Mouse (Mus musculus) stomach, postnatal 0 days (tissue): Measurements from ENCODE around the gene Mrps25. TPM values are rescaled to one million over a fixed set of nuclear protein-coding genes. Genes with fewer than 3 reads are reported as not detected.

Experiments used
- ATAC-seq: fragments of 200-750 bp; cut with Nextera tagmentation; 2 replicates; pipeline ENCODE4 v1.8.0; 2017; ENCODE audit not compliant: low FRiP score, low TSS enrichment
- DNase-seq: peaks from one replicate; pipeline ENCODE4 v3.0.0-alpha.2; 2016; ENCODE audit warnings: low spot score
- H3K27ac ChIP-seq: fragments of 300-500 bp; sonication (generic); replicated peaks from 2 replicates; pipeline ENCODE4 v1.5.1; 2014; ENCODE audit warnings: mild to moderate bottlenecking, control low read depth
- H3K27me3 ChIP-seq: fragments of 300-500 bp; sonication (generic); 2 replicates; pipeline ENCODE4 v1.6.1; 2014; ENCODE audit warnings: low read length; ENCODE audit not compliant: control insufficient read depth, insufficient read depth
- H3K36me3 ChIP-seq: fragments of 300-500 bp; sonication (generic); 2 replicates; pipeline ENCODE4 v1.6.1; 2014; ENCODE audit warnings: low read length, mixed read lengths; ENCODE audit not compliant: control insufficient read depth, insufficient read depth
- H3K4me1 ChIP-seq: fragments of 300-500 bp; sonication (generic); replicated peaks from 2 replicates; pipeline ENCODE4 v1.6.1; 2014; ENCODE audit warnings: antibody characterized with exemption; ENCODE audit not compliant: control insufficient read depth, insufficient read depth
- H3K4me2 ChIP-seq: fragments of 300-500 bp; sonication (generic); replicated peaks from 2 replicates; pipeline ENCODE4 v1.6.1; 2014; ENCODE audit warnings: low read depth, mild to moderate bottlenecking, control low read depth, moderate library complexity
- H3K4me3 ChIP-seq: fragments of 300-500 bp; sonication (generic); 2 replicates; pipeline ENCODE4 v1.5.1; 2014; ENCODE audit warnings: low read depth, low read length, control low read depth
- H3K9ac ChIP-seq: fragments of 300-500 bp; sonication (generic); 2 replicates; pipeline ENCODE4 v1.6.1; 2014; ENCODE audit warnings: mild to moderate bottlenecking, low read length, control low read depth, mixed read lengths
- H3K9me3 ChIP-seq: fragments of 300-500 bp; sonication (generic); 2 replicates; pipeline ENCODE4 v1.6.1; 2016; ENCODE audit warnings: low read length; ENCODE audit not compliant: control insufficient read depth
- CTCF ChIP-seq: IDR thresholded peaks from 2 replicates; pipeline ENCODE4 v1.5.1; 2016; ENCODE audit warnings: antibody characterized with exemption, low read depth, mild to moderate bottlenecking, moderate library complexity
- EP300 ChIP-seq: optimal IDR thresholded peaks from 2 replicates; pipeline ENCODE3; 2016; ENCODE audit warnings: antibody characterized with exemption
- WGBS: fragments of 180-500 bp; shearing (Covaris S2); extraction: QIAGEN DNeasy Blood & Tissue Kit; methylation state at CpG from one replicate; pipeline ENCODE4 v1.1.7; 2014; 5-methylcytosine and 5-hydroxymethylcytosine counted together
- polyA plus RNA-seq: library from polyadenylated mRNA; unstranded; fragments of >200 nt; fragmentation: Nextera tagmentation; extraction: Ambion mirVana; gene quantifications from 2 replicates; pipeline ENCODE4 v1.2.1, GENCODE M21; 2015

The Mrps25 gene
- polyA plus RNA-seq, 1 experiment from 2014 or later: 53.4 TPM

DNA sequence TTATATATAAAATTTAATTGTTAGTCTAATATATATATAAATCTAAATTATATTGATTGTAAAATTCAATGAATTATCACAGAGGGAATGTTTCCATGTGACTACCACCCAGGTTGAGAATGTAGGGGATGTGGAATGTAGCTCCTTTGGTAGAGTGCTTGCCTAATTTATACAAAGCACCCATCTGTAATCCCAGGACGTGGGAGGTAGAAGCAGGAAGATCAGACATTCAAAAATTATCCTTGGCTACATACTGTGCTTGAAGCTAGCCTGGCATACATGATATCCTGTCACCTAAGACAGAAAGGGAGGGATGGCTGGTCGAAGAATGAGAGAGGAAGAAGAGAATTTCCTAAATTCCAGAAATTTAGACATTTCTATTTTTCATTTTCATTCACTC, 47.5 kb downstream of the Mrps25 start:
- 0 out of 2 replicates have a peak, but pooled peaks cover 5% of the 10 kb centered on the region for H3K36me3 ChIP-seq
- 69% methylated on average over 2 of the region's 2 CpGs for WGBS
- DNase-seq (no peak), ATAC-seq (no peak)
- H3K9me3 ChIP-seq: no peaks in the 10 kb centered on the region
- TF ChIP-seq EP300 (no peak), CTCF (no peak)
- no peak overlapping the region for H3K27ac ChIP-seq
- H3K4me2 ChIP-seq: no peak overlapping the region
- no peak overlapping the region for H3K4me3 ChIP-seq
- H3K4me1 ChIP-seq: no peaks in the 10 kb centered on the region
- H3K9ac ChIP-seq: no peak overlapping the region
- no peaks in the 10 kb centered on the region for H3K27me3 ChIP-seq

DNA sequence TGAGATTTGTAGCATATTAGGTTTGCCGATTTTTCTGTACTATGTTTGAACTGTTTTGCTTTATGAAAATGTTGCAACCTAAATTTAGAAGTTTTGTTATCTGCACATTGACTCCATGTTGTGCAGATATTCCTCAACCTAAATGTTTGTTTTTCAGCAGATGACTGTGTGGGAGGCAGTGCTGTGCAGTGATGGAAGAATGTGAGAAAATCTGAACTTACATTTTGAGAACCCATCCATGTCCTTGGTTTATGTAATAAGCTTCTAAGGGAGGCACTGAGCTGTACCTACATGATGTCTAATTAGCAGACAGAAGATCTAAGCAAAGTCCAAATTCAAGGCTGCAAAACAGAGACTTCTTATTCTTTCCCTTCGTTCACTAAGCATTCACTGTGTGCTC, 50.2 kb downstream of the Mrps25 start:
- no peak for DNase-seq
- Histone ChIP-seq H3K9me3 (no peaks in the 10 kb centered on the region), H3K4me2 (no peak overlapping the region), H3K9ac (no peak overlapping the region), H3K4me1 (no peaks in the 10 kb centered on the region), H3K27ac (no peak overlapping the region), H3K4me3 (no peak overlapping the region), H3K36me3 (no peaks in the 10 kb centered on the region), H3K27me3 (no peaks in the 10 kb centered on the region)
- TF ChIP-seq CTCF: no peak
- TF ChIP-seq EP300: no peak
- 90% methylated on average over 2 of the region's 2 CpGs for WGBS
- ATAC-seq: no peak

DNA sequence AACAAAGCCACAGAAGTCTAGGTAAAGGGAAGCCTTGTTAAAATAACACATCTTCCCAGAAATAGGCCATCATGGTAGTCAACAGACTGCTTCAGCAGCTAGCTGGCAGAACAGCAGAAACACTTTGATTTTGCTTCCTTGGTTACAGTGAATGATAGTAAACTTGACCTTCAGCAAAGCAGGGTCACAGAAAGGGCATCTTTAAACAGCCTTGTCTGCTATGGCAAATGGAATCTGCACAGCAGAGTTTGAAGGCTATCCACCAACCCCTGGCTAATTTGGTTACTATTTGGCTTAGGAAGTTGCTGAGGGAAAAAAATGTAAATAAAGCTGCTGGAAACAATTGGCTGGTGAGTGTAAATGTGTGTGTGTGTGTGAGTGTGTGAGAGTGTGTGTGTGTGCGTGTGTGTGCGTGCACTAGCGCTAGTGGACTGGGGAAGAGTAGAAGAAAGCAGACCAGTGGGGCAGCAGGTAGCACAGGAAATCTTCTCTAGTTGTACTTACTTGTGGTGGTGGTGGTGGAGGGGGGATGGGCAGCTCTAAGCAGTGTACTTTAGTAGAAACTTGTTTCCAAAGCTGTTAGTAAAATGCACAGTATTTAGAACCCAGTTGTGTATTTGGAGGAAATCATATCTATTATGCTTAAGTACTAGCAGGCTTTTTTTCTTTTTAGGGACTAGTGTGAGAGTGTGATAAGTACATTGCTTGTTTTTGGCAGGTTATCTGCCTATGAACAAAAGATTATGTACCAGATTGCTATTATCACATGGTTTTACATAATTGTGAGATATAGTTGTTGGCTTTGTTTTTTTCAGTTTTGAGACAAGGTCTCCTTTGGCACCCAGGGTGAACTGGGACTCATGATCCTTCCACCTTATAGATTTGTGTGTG, 51.6 kb downstream of the Mrps25 start:
- DNase-seq (no peak), ATAC-seq (no peak)
- no peaks in the 10 kb centered on the region for H3K27me3 ChIP-seq
- H3K36me3 ChIP-seq: no peaks in the 10 kb centered on the region
- no peaks in the 10 kb centered on the region for H3K9me3 ChIP-seq
- H3K9ac ChIP-seq: no peak overlapping the region
- H3K4me2 ChIP-seq: no peak overlapping the region
- no peak for TF ChIP-seq CTCF
- no peak for TF ChIP-seq EP300
- 59% methylated on average over 3 of the region's 3 CpGs for WGBS
- H3K4me3 ChIP-seq: no peak overlapping the region
- H3K4me1 ChIP-seq: no peaks in the 10 kb centered on the region
- no peak overlapping the region for H3K27ac ChIP-seq

DNA sequence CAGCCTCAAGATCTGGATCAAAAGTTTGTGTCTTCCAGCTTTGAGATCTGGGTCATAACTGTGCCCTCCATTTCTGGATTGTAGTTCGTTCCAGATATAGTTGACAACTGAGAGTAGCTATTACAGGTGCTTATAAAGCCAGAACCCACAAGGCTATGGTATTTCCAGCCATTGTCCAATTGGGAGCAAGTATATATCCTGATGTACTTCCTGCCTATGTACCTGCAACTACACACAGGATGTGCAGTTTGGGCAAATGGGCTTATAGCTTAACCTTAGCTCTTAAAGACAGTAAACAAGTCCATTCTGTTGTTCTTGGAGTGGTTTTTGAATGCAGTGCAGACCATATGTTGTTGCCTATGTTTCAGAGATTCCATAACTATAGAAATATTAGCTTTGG, 52.4 kb downstream of the Mrps25 start:
- ATAC-seq: no peak
- no peak for TF ChIP-seq CTCF
- TF ChIP-seq EP300: no peak
- WGBS: 91% methylated on average over 1 of the region's 1 CpGs

DNA sequence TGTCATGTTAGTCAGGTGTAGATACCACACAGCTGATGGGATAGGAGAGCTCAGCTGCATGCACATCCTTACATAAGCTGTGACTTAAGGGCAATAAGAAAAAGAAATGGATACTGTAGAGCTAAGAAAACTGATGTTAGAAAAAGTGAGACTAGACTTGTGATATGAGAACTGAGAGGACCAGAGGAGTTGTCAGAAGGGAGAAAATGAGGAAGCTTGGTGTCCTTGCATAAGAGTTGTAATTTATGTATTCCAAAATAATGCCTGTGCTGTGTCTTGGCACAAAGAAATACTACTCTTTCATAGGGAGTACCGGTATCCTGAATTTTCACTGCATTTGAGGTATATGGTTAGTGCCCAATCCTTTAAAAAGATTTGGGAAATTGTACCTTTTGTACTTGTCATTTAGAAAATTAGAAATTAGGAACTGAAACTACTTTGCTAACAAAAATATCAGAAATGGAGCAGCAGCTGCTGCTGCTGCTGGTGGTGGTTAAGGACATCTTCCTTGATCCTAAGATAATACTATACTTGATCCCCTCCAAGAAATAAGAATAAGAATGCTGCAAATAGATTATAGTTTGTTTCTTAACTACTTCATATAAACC, 56.9 kb downstream of the Mrps25 start:
- no peaks in the 10 kb centered on the region for H3K9me3 ChIP-seq
- no peak overlapping the region for H3K4me2 ChIP-seq
- TF ChIP-seq EP300 (no peak), CTCF (no peak)
- no peaks in the 10 kb centered on the region for H3K4me1 ChIP-seq
- no peak overlapping the region for H3K9ac ChIP-seq
- no peaks in the 10 kb centered on the region for H3K27me3 ChIP-seq
- DNase-seq (no peak), ATAC-seq (no peak)
- H3K27ac ChIP-seq: no peak overlapping the region
- 89% methylated on average over 1 of the region's 1 CpGs for WGBS
- H3K4me3 ChIP-seq: no peak overlapping the region
- no peaks in the 10 kb centered on the region for H3K36me3 ChIP-seq

More for the DNA sequence above, 52.4 kb downstream of the Mrps25 start:
- Histone ChIP-seq H3K9ac (no peak overlapping the region), H3K4me1 (no peaks in the 10 kb centered on the region), H3K27ac (no peak overlapping the region), H3K36me3 (no peaks in the 10 kb centered on the region), H3K4me2 (no peak overlapping the region), H3K9me3 (no peaks in the 10 kb centered on the region), H3K4me3 (no peak overlapping the region), H3K27me3 (no peaks in the 10 kb centered on the region)
- DNase-seq: no peak

DNA sequence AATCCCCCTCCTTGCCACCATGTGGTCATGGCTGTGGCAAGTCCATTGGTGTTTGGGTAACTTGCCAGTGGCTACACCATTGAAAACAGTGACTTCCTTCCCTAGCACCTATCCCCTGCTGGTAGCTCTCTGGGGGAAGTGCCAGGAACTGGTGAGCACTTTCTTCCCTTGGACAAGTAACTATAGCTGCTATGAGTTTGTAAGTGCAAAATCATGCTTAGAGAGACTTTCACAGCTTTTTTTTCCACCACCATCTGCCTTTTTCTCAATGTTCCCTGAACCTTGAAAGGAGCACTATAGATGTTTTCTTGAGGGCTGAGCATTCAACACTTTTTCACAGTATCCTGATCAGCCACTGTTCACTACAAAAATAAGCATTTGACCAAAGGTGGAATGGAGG, 59.3 kb downstream of the Mrps25 start:
- H3K4me3 ChIP-seq: no peak overlapping the region
- no peaks in the 10 kb centered on the region for H3K9me3 ChIP-seq
- no peaks in the 10 kb centered on the region for H3K36me3 ChIP-seq
- no peak for ATAC-seq
- no peak overlapping the region for H3K4me2 ChIP-seq
- no peak overlapping the region for H3K27ac ChIP-seq
- no peak overlapping the region for H3K9ac ChIP-seq
- H3K27me3 ChIP-seq: no peaks in the 10 kb centered on the region
- H3K4me1 ChIP-seq: no peaks in the 10 kb centered on the region
- DNase-seq: no peak
- no peak for TF ChIP-seq EP300
- TF ChIP-seq CTCF: no peak

Other genes with a start within 250 kb of the Mrps25 start
- 2.5 and 2.7 TPM in 2 replicates for gene Fgd5, start 205.2 kb downstream of the Mrps25 start, polyA plus RNA-seq
- 6.9 and 9.0 TPM in 2 replicates for gene Nr2c2, start 92.6 kb downstream of the Mrps25 start, polyA plus RNA-seq
- 12.7 and 17.0 TPM in 2 replicates for gene Rbsn, start 30.9 kb upstream of the Mrps25 start, polyA plus RNA-seq
- 0.46 and 1.1 TPM in 2 replicates for gene Trh, start 60.6 kb upstream of the Mrps25 start, polyA plus RNA-seq